Mouse (Mus musculus) limb, embryonic 14.5 days (tissue): ENCODE measurements at regions not wholly inside any gene's neighbourhood (a gene's known extent, or its start where the extent isn't known, plus 50 kb on each side); places are given as distances from the start of the nearest gene placed in this dataset.

Source experiments
- ATAC-seq: fragments of 200-750 bp; cut with Nextera tagmentation; 2 replicates; pipeline ENCODE4 v1.8.0; 2017; ENCODE audit warnings: low read depth, moderate number of reproducible peaks, moderate TSS enrichment; ENCODE audit not compliant: low FRiP score
- DNase-seq: peaks from one replicate; pipeline ENCODE4 v3.0.0-alpha.2; 2015; ENCODE audit warnings: low spot score
- H3K27ac ChIP-seq: fragments of 300-500 bp; sonication (generic); replicated peaks from 2 replicates; pipeline ENCODE4 v1.5.1; 2014; ENCODE audit warnings: low read depth, mild to moderate bottlenecking, low read length, moderate library complexity, mixed read lengths
- H3K27me3 ChIP-seq: fragments of 300-500 bp; sonication (generic); 2 replicates; pipeline ENCODE4 v1.6.1; 2014; ENCODE audit warnings: low read length, mixed read lengths; ENCODE audit not compliant: control insufficient read depth, insufficient read depth
- H3K36me3 ChIP-seq: fragments of 300-500 bp; sonication (generic); 2 replicates; pipeline ENCODE4 v1.6.1; 2014; ENCODE audit warnings: mild to moderate bottlenecking, low read length, moderate library complexity, mixed read lengths; ENCODE audit not compliant: control insufficient read depth, insufficient read depth
- H3K4me1 ChIP-seq: fragments of 300-500 bp; sonication (generic); 2 replicates; pipeline ENCODE4 v1.6.1; 2014; ENCODE audit warnings: antibody characterized with exemption, low read length, mixed read lengths; ENCODE audit not compliant: control insufficient read depth, insufficient read depth
- H3K4me2 ChIP-seq: fragments of 300-500 bp; sonication (generic); replicated peaks from 2 replicates; pipeline ENCODE4 v1.6.1; 2014; ENCODE audit warnings: low read depth, mild to moderate bottlenecking, low read length, moderate library complexity; ENCODE audit not compliant: severe bottlenecking
- H3K4me3 ChIP-seq: fragments of 300-500 bp; sonication (generic); replicated peaks from 2 replicates; pipeline ENCODE4 v1.5.1; 2014; ENCODE audit warnings: low read length
- H3K9ac ChIP-seq: fragments of 300-500 bp; sonication (generic); 2 replicates; pipeline ENCODE4 v1.6.1; 2014; ENCODE audit warnings: mild to moderate bottlenecking, low read depth, low read length, moderate library complexity; ENCODE audit not compliant: severe bottlenecking
- H3K9me3 ChIP-seq: fragments of 300-500 bp; sonication (generic); 2 replicates; pipeline ENCODE4 v1.6.1; 2016; ENCODE audit warnings: low read length; ENCODE audit not compliant: control insufficient read depth
- POLR2A ChIP-seq: fragments of 200-500 bp; IDR thresholded peaks from 2 replicates; pipeline ENCODE4 v1.8.0; 2012; ENCODE audit warnings: inconsistent platforms, mild to moderate bottlenecking, moderate library complexity, borderline replicate concordance; ENCODE audit not compliant: insufficient read depth, insufficient read length; ENCODE audit errors: extremely low read depth
- WGBS: fragments of 180-500 bp; shearing (Covaris S2); extraction: QIAGEN DNeasy Blood & Tissue Kit; methylation state at CpG from one replicate; pipeline ENCODE4 v1.1.7; 2014; 5-methylcytosine and 5-hydroxymethylcytosine counted together

- 0 out of 2 replicates have a peak, but pooled peaks cover 5% of the 10 kb centered on the region for H3K4me1 ChIP-seq
- no peak for DNase-seq
- H3K9me3 ChIP-seq, result no peaks in the 10 kb centered on the region
- 71% methylated on average over 4 of the region's 4 CpGs for WGBS
- no peak overlapping the region for H3K27ac ChIP-seq
- H3K4me3 ChIP-seq, result no peak overlapping the region
- no peak for ATAC-seq
- no peaks in the 10 kb centered on the region for H3K27me3 ChIP-seq
- H3K36me3 ChIP-seq, result no peaks in the 10 kb centered on the region
- no peak overlapping the region for H3K9ac ChIP-seq
- no peak overlapping the region for H3K4me2 ChIP-seq
- no peak for TF ChIP-seq POLR2A
Measured at GRCm38 (mm10) chr2:48627011-48627410, 186.9 kb upstream of the Acvr2a start.

GRCm38 (mm10) chr2:48629106-48630050 is 184.5 kb upstream of the Acvr2a start:
- H3K36me3 ChIP-seq, result no peaks in the 10 kb centered on the region
- no peak overlapping the region for H3K9ac ChIP-seq
- H3K27ac ChIP-seq, result no peak overlapping the region
- H3K4me1 ChIP-seq, result 0 out of 2 replicates have a peak, but pooled peaks cover 2% of the 10 kb centered on the region
- DNase-seq (no peak), ATAC-seq (no peak)
- no peaks in the 10 kb centered on the region for H3K27me3 ChIP-seq
- no peak overlapping the region for H3K4me2 ChIP-seq
- 70% methylated on average over 9 of the region's 9 CpGs for WGBS
- H3K9me3 ChIP-seq, result no peaks in the 10 kb centered on the region
- no peak overlapping the region for H3K4me3 ChIP-seq
- no peak for TF ChIP-seq POLR2A

- Histone ChIP-seq H3K27me3 (no peaks in the 10 kb centered on the region), H3K36me3 (no peaks in the 10 kb centered on the region), H3K4me1 (no peaks in the 10 kb centered on the region), H3K9me3 (no peaks in the 10 kb centered on the region), H3K4me2 (no peak overlapping the region), H3K9ac (no peak overlapping the region), H3K27ac (no peak overlapping the region), H3K4me3 (no peak overlapping the region)
- WGBS, result 73% methylated on average over 10 of the region's 10 CpGs
- TF ChIP-seq POLR2A, result no peak
- DNase-seq, result no peak
- no peak for ATAC-seq
Measured at GRCm38 (mm10) chr2:48634456-48635174, 179.3 kb upstream of the Acvr2a start.

- no peak for DNase-seq
- TF ChIP-seq POLR2A, result no peak
- no peak overlapping the region for H3K4me3 ChIP-seq
- WGBS, result 23% methylated on average over 2 of the region's 2 CpGs
- no peaks in the 10 kb centered on the region for H3K4me1 ChIP-seq
- no peak for ATAC-seq
- no peak overlapping the region for H3K4me2 ChIP-seq
- H3K9me3 ChIP-seq, result no peaks in the 10 kb centered on the region
- H3K9ac ChIP-seq, result no peak overlapping the region
- H3K27ac ChIP-seq, result no peak overlapping the region
- no peaks in the 10 kb centered on the region for H3K36me3 ChIP-seq
- no peaks in the 10 kb centered on the region for H3K27me3 ChIP-seq
Measured at GRCm38 (mm10) chr2:48636108-48636507, 177.8 kb upstream of the Acvr2a start.

- no peak overlapping the region for H3K9ac ChIP-seq
- H3K27me3 ChIP-seq, result no peaks in the 10 kb centered on the region
- no peaks in the 10 kb centered on the region for H3K36me3 ChIP-seq
- H3K4me1 ChIP-seq, result no peaks in the 10 kb centered on the region
- 85% methylated on average over 3 of the region's 3 CpGs for WGBS
- no peak overlapping the region for H3K4me3 ChIP-seq
- TF ChIP-seq POLR2A, result no peak
- H3K27ac ChIP-seq, result no peak overlapping the region
- H3K4me2 ChIP-seq, result no peak overlapping the region
- DNase-seq (no peak), ATAC-seq (no peak)
- H3K9me3 ChIP-seq, result no peaks in the 10 kb centered on the region
Measured at GRCm38 (mm10) chr2:48644114-48644513, 169.8 kb upstream of the Acvr2a start.
